In the genomic region with DNA sequence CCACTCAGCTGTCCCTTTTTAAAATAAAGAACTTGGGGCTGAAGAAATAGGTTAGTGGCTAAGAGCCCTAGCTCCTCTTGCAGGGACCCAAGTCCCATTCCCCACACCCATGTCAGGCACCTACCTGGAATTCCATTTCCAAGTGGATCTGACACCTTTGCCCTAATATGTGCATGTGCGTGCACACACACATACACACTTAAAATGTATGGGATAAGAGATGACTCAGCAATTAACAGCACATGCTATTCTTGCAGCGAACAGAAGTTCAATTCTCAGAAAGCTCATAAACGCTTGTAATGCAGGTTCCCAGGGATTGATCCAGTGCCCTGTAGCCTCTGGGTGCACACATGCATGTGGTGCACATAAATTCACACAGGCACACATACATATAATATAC, we compare ENCODE assay signal across 49 mouse cellular contexts. TPM values are rescaled to one million over a fixed set of nuclear protein-coding genes. Genes with fewer than 3 reads are reported as not detected.
"Had no signal": no experiment of that assay in that cellular context is flagged by ENCODE, and none has a peak within 500 bp of the region (broad histone marks: within the 10 kb centered on the region; RNA-seq: fewer than 3 reads in every experiment).

No protein-coding gene starts in this region.

- H3K27me3 ChIP-seq: heart, embryonic 13.5 days; heart, embryonic 15.5 days; hindbrain, embryonic 12.5 days; hindbrain, embryonic 13.5 days; hindbrain, embryonic 15.5 days; intestine, embryonic 15.5 days; kidney, embryonic 15.5 days had no signal

- H3K9ac ChIP-seq: heart, embryonic 13.5 days; heart, embryonic 15.5 days; hindbrain, embryonic 12.5 days; hindbrain, embryonic 13.5 days; hindbrain, embryonic 14.5 days; hindbrain, embryonic 15.5 days; intestine, embryonic 15.5 days; kidney, embryonic 15.5 days had no signal

- H3K9me3 ChIP-seq: heart, embryonic 13.5 days; heart, embryonic 15.5 days; hindbrain, embryonic 10.5 days; hindbrain, embryonic 12.5 days; hindbrain, embryonic 13.5 days; hindbrain, embryonic 15.5 days; intestine, embryonic 15.5 days; kidney, embryonic 15.5 days had no signal

- H3K27ac ChIP-seq: heart, embryonic 13.5 days; heart, embryonic 15.5 days; hindbrain, embryonic 10.5 days; hindbrain, embryonic 12.5 days; hindbrain, embryonic 13.5 days; hindbrain, embryonic 14.5 days; hindbrain, embryonic 15.5 days; hindbrain, postnatal 0 days; intestine, embryonic 15.5 days; kidney, embryonic 15.5 days; kidney, postnatal 0 days; layer of hippocampus, adult 2 months; left cerebral cortex, adult 2 months had no signal

- H3K4me1 ChIP-seq: hindbrain, embryonic 12.5 days; hindbrain, embryonic 15.5 days; intestine, embryonic 15.5 days; kidney, embryonic 15.5 days had no signal

- ATAC-seq: hindbrain, embryonic 16.5 days; hindbrain, postnatal 0 days; inflammation-experienced regulatory T-cells, adult 6 months; intestine, embryonic 15.5 days; intestine, embryonic 16.5 days; intestine, postnatal 0 days had no signal

- H3K4me2 ChIP-seq: heart, embryonic 13.5 days; heart, embryonic 15.5 days; hindbrain, embryonic 12.5 days; hindbrain, embryonic 13.5 days; hindbrain, embryonic 14.5 days; hindbrain, embryonic 15.5 days; intestine, embryonic 15.5 days; kidney, embryonic 15.5 days had no signal

- DNase-seq: heart, postnatal 10 days; heart, postnatal 14 days; heart, postnatal 4 days; kidney, adult 11 months; kidney, adult 18-20 months; kidney, adult 2 months; kidney, adult 8-10 months; kidney, adult 9 months; kidney, postnatal 10 days; kidney, postnatal 14 days; kidney, postnatal 25 days; kidney, postnatal 36 days; kidney, postnatal 4 days; layer of hippocampus, adult 9-11 months; layer of hippocampus, postnatal 36 days had no signal

- H3K36me3 ChIP-seq: hindbrain, embryonic 15.5 days had no signal

- H3K4me3 ChIP-seq: heart, embryonic 13.5 days; heart, embryonic 15.5 days; hindbrain, embryonic 10.5 days; hindbrain, embryonic 12.5 days; hindbrain, embryonic 13.5 days; hindbrain, embryonic 15.5 days; intestine, embryonic 15.5 days; kidney, embryonic 15.5 days; layer of hippocampus, adult 2 months; left cerebral cortex, adult 2 months had no signal

RNA-seq across cellular contexts. Expression of a gene that starts 15.2 kb away (rescaled TPM):
- total RNA-seq: heart, postnatal 10 days; heart, postnatal 14 days; heart, postnatal 25 days; heart, postnatal 4 days; hematopoietic stem cell, adult 5-6 weeks; hindbrain, postnatal 0 days; layer of hippocampus, adult 18-20 months; layer of hippocampus, adult 2 months; layer of hippocampus, adult 8-10 months; layer of hippocampus, postnatal 10 days; layer of hippocampus, postnatal 14 days; layer of hippocampus, postnatal 25 days; layer of hippocampus, postnatal 36 days; left cerebral cortex, adult 18-20 months; left cerebral cortex, adult 2 months; left cerebral cortex, adult 8-10 months; left cerebral cortex, postnatal 10 days had no signal
- polyA plus RNA-seq: heart, embryonic 13.5 days; heart, embryonic 16.5 days; heart, postnatal 0 days; hindbrain, embryonic 10.5 days; hindbrain, embryonic 11.5 days; hindbrain, embryonic 12.5 days; hindbrain, embryonic 13.5 days; hindbrain, embryonic 14.5 days; hindbrain, embryonic 15.5 days; hindbrain, embryonic 16.5 days; hindbrain, postnatal 0 days; intestine, embryonic 14.5 days; intestine, embryonic 15.5 days; intestine, embryonic 16.5 days; kidney, adult 2 months; kidney, embryonic 14.5 days; kidney, embryonic 16.5 days; kidney, postnatal 0 days; large intestine, adult 2 months had no signal
